Mouse (Mus musculus): ENCODE data around the gene Vsx2.

Gene Vsx2

DNA sequence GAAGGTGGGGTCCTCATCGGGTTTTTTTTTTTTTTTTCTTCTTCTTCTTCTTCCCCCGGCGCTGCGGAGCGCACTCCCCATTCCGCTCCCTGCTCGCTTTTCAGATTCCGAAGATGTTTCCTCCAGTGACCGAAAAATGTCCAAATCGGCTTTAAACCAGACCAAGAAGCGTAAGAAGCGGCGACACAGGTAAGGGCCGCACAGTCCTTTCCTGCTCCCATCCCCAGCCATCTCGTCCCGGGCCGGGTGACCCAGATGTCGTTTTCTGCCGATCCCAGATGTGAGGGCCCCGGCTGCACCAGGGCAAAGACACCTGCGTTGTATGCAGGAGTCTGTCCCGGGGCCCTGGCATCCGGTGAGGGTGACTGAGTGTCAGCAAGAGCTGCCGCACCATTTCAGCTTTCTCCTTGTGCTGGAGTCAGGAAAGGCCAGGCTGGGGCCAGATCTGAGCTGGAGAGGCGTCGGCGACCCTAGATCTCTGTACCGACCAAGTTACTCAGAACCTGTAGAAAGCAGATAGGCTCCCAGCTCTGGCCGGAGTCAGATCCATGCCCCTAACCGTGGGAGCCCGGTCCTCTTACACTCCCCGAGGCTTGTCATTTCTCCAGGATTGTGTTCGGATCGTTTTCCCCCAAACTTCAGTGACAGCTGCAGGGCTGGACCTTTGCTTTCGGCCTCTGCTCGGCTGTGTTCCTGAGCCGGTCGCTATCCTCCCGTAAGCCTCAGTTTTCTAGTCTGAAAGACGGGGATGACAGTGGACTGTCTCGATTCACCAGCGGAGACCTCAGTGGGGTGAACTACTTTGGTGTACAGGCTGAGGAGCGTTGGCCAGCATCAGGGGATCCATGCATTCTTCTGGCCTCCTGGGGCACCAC is 2.1 kb downstream of the Vsx2 start:
- DNase-seq (ENCODE audit: low read depth, low spot score), result no peak

DNA sequence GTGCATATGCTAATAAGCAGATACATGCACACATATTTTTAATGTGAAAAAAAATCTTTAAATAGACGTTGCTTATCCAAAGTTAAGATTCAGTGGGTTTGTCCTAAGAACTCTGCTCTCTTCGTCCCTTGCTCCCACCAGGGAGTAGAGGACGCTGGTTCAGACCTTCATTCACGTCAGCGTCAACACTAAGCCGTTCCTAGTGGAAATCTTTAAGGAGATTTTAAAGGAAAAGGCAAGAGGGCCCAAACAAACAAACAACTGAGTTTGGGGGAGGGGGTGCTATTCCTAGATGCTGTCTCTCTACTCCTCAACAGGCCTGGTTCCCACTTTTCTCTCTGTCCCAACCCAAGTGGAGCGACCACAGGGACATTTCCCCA is 2.8 kb downstream of the Vsx2 start:
- no peak for DNase-seq (ENCODE audit: low read depth, low spot score)

DNA sequence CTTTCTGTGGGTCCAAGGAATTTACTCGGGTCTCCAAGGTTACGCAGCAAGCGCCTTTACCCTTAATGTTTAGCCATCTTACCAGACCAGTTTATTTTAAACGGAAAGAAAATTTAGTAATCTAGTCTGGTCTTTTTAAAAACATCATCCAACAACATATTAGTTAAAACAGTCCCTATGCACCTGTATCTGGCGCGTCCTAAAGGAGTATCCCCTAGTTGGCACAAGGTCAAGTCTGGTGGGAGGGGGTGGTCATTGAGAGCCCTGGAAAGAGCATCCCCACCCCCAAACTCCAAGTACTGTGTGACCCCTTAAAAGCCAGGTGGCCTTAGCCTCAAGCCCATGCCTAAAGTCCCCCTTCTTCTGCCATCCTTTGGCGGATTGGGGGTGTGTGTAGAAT is 3.5 kb downstream of the Vsx2 start:
- DNase-seq (ENCODE audit: low read depth, low spot score), result no peak

DNA sequence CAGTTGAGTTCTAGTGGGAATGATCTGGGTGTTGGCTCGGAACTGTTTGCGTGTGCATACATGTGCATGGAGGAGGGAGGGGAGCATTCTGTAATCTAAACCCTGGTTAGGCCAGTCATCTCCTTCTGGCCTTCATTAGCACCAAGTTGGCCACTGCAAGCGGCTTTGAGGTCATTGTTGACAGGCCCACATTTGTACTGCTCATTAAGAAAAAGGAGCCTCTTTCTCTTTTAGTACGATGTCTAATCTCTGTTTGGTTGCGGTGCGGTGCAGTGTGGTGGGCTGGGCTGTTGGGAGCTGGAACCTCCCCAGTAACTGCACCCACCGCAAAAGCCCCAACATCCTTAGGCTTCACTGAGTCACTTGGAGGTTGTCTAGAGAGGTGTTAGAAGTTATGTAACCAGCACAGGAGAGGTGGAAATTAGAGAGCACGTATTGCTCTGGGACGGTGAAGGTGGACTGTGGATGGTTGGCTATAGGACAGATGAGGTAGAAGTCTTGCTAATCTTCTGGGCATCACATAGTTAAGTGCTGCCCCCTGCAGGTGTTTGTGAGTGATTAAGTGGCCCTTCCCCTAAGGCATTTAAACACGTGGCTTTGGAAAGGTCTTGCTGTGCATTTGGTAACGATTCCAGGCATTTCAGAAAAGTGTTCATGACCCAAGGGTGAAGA is 8.3 kb downstream of the Vsx2 start:
- DNase-seq (ENCODE audit: low read depth, low spot score), result peak; percentile 29

DNA sequence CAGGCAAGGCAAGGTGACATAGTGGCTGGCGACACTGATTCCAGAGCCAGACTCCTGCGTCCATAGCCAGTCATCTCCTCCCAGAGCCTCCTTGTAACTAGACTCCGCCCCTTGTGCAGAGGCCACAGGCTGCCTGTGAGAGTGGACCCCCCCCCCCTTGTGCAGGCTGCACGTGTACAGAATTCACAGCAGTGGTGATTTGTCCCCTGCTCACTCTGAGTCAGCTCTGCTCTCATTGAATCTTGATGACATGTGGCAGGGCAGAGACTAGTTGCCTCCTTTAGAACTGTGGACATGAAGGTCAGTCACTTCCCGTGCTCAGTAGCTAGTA is 8.8 kb downstream of the Vsx2 start:
- DNase-seq (ENCODE audit: low read depth, low spot score), result no peak

DNA sequence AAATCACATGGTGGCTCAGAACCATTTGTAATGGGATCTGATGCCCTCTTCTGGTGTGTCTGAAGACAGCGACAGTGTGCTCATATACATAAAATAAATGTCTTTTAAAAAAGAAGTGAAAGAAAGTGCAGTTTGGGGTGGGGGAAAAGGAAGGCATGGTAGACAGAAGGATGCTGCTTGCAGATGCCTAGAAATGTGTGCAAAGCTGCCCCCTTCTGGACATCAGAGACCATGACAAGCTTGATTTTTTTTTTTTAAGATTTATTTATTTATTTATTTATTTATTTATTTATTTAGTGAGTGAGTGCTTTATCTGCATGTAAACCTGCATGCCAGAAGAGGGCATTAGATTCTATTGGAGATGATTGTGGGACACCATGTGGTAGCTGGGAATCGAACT is 11.7 kb downstream of the Vsx2 start:
- no peak for DNase-seq (ENCODE audit: low read depth, low spot score)

DNA sequence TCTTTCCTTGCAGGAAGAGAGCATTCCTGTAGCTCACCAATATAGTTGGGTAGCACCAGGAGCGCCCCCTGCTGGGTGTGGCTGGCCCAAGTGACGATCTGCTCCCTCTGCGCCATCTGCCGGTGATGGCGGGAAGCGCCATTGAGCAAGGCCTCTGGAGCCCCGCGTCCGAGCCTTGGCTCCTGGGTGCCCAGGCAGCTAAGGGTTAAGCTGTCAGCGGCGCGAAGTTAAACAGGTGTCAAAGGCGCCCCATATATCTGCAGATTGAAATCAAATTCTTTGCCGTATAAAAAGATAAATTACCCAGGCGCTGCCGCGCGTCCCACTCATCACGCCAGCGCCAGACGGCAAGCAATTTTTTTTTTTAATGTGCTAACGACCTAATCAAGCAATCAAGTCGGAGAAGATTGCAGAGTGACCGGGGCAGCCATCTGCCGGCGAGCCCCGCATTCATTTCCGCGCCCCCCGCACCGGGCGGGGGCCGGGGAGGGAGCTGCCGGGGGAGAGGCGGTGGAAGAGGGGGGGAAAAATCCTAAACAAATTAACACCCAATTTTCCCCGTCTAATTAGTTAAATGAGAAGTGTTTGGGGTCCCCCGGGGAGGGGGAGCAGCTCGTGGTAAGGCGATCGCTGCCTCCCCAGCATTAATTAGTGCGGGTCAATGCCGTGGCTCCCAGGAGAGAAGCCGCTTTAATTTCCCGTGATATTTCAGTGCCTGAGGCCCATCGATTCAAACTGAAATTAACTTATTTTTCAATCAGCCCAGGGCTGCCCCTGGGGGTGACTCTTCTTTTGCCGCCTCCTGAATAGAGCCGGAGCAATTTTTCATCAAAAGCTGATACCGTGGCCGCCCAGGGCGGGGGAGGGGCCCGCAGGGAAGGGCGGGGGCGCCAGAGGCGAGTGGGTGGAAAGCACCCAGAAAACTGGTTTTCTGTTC is 20.5 kb downstream of the Vsx2 start:
- peak; percentile 88 for DNase-seq (ENCODE audit: low read depth, low spot score)

DNA sequence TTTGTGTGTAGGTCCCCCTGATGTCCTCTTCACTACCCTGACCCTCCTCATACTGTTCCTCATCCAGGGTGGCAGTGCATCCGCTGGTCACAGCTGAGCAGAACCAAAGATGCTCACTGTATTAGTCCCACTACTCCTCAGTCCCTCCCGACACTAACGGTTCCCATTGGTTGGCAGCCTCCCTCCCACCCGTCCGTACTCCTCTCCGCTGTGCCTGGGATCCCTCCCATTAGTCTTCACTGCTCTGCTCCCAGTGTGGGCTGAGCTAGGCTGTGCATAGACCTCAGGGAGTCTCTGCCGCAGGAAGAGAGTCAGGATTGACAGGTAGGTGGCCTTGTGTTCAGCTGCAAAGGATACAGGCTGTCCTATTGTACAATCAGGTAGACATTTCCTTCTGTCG is 28.8 kb downstream of the Vsx2 start:
- DNase-seq (ENCODE audit: low read depth, low spot score), result no peak

DNA sequence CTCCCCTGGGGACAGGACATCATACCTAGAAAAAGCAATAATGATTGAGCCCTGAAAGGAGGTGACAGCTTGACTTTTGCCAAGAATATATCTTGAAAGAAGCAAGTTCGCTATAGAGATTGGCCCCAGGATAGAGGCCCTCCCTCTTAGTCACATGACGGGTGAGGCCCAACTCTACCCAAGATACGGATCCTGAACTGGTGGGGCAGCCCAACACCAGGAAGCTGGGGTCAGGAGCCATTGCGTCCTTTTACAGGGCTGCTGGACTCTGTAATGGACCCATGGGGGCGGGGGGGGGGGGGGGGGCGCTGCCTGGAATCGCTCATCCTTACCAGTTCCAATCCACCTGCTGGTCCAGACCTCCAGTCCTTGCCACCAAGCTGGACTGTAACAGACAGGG is 34.4 kb downstream of the Vsx2 start:
- DNase-seq (ENCODE audit: low read depth, low spot score), result no peak

DNA sequence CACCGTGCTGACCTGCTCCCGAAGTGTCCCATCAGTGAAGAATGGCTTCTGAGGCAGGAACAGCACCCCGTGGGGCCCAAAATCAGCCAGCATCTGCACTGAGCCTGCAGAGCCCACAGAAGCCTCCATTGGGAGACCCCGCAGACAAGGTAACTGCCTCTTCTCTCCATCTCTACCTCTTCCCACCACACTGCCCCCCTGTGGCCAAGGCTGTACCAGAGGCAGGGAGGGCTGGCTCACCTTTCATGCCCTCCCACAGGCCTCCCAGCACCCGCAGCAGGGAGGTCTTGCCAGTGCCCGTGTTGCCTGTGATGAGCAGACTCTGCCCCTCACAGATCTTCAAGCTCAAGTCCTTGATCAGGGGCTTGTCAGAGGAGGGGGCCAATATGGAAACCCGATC is 36.3 kb downstream of the Vsx2 start:
- no peak for DNase-seq (ENCODE audit: low read depth, low spot score)

DNA sequence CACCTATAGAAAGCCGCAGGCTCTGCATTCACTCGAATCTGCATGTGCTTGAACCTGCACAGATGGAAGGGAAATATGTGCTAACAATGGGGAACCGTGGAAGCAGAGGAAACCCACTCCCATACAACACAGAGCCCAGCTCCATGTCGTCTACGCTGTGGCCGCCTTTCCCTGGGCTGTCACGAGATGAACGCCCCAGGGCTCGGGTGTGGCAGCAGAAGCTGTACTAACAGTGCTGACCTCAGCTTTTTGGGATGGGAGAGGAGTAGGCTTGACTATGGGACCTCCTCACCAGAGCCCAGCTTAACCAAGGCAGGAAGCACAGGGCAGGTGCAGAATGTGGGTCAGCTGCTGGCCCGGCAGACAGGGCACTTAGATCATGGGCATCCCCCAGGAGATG is 42.2 kb downstream of the Vsx2 start:
- no peak for DNase-seq (ENCODE audit: low read depth, low spot score)

DNA sequence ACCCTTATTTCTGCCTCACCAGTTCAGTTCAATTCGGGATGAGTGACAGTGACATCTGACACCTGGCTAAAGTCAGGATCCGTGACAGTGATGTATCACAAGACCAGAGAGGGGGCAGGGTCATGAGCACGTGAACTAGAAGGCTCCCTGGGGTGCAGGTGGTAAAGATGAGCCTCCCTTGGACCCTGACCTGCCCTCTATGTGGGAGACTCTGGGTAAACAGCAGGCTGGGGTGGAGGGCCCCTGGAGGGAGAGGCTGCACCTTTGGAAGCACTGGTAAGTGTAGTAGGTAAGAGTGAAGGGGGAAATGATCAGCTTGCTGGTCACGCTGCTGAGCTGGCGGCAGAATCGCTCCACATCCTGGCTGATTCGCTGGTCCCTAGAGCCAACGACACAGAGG is 43.0 kb downstream of the Vsx2 start:
- DNase-seq (ENCODE audit: low read depth, low spot score), result no peak

DNA sequence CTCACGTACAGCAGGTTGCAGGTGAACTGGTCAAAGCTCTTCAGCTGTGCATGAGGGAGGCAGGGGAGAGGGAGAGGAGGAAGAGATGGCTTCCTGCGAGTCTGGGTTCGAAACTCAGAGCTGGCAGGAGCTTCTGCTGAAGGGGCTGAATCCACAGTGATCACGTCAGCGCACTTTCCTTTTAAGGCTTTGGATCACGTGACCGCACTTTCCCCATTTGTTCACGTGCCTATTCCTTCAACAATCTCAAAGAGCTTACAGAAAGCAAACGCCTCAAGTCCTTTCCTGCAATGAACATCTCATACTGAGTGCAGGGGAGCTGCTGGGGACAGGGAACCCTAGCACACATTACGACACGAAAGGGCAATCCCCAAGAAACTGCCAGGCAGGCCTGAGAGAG is 44.4 kb downstream of the Vsx2 start:
- no peak for DNase-seq (ENCODE audit: low read depth, low spot score)

DNA sequence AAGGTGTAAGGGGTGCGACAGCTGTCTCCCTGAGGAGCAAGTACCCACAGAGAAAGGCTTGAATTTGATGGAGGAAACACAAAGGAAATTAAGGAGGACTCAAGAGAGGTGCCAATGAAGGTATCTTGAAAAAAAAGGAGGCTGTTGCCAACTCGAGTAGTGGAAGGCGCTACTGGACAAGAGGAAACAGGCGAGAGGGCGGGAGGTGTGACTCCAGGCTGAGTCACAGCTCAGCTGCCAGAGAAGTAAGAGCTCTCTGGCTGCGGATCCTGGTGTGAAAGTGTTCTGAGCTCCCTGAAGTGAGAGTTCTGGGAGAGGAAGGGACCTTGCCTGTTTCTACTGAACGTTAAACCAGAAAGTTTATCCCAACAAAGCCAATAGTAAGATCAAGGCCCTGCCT is 45.0 kb downstream of the Vsx2 start:
- peak; percentile 87 for DNase-seq (ENCODE audit: low read depth, low spot score)

DNA sequence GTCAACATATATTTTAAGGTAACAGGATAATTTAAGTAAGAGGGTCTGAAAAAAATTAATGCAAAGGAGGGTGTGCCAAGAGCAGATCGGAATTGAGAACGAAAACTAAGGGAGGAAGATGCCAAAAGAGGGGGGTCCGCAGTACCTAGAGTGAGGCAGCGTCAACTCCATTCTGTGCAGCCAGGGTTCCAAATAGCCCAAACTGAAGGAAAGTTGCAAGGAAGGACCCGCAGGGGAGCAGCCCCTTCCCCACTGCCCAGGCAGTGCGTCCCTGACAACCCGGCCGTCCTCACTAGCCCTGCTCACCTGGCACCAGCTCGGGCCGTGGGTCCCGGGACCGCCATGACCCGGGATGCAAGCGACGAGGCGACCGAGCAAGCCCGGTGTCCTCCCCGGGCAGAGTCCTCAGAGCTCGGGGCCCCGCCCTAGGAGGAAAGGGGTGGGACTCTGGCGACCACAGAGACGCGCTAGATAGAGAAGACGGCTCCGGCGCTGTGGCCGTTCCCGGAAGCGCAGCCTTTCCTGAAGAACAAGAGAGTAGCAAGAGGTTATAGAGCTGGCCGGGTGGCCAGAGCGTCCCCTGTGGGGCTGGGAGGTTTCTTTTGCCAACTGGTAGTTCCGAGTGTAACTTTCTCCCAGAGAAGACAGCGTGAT is 47.5 kb downstream of the Vsx2 start, which contains the start of gene Abcd4:
TSS of gene Abcd4 (minus strand) at position 437 of the 654 bp plus-strand sequence.
- peak; percentile 96 for DNase-seq (ENCODE audit: low read depth, low spot score)

DNA sequence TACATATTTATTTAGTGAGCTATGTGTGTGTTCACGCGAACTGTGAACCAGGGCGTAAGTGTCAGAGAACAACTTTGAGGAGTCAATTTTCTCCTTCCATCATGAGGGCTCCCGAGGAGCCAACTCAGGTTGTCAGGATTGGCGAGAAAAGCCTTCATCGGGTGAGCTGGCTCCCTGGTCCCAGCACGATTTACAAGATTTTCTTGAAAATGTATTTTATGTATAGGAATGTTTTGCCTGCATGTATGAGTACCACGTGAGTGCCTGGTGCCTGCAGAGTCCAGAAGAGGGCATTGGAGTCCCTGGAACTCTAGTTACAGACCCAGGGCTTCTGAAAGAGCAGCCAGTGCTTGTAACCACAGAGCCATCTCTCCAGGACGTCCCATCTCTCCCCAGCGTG is 48.1 kb downstream of the Vsx2 start:
- DNase-seq (ENCODE audit: low read depth, low spot score), result peak; percentile 58

DNA sequence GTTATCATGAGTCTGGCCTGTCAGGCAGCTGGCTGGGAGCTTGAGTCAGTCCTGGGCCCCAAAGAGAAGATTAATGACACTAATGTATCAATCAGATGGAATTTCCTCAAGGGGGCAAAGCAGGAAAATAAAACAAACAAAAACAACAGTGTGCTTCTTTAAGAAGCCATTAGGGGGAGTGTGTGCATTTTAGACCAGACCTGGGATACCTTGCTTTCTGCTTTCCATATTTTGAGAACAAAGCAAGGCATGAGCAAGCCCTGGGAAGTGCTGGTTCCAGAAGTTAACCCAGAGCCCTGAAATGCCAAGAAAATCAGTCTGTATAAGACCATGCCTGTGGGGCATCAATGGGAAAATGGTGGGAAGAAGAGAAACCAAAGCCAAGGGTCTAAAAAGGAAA is 51.4 kb downstream of the Vsx2 start:
- DNase-seq (ENCODE audit: low read depth, low spot score), result peak; percentile 63

DNA sequence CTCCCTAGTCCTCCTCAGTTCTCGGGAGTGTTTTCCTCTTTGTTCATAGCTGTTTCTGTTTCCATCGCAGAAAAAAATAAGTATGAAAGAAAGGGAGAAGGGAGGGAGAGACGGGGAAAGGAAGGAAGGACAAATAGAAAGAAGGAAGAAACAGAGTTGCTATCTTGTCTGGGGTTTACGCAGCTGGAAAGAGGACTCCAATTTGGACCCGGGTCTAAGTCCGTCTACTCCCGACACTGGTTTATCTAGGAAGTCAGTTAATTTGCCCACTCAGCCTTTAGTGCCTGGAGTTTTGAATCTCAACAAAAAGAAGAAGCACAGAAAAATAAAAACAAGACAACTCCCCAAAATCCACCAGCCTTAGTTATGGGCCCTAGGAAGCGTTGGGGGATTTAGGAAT is 55.0 kb downstream of the Vsx2 start:
- no peak for DNase-seq (ENCODE audit: low read depth, low spot score)

DNA sequence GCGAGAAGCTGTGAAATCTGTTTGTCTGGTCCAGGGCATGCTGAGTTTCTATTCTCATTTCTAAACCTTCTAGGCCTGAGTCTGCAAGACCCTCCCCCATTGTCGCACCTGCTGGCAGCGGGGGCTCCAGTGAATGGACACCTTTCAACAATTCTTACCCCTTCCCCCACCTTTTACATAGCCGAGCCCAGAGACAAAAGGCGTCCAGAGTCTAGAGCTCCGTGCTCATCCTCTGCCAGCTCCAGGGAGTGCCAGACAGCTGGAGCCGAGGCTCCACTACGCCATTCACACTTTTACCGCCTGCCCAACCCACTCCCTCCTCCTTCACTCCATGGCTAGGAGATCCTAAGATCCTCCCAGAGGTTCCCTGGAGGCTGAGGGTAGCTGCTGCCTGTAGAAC is 55.6 kb downstream of the Vsx2 start:
- DNase-seq (ENCODE audit: low read depth, low spot score), result no peak

DNA sequence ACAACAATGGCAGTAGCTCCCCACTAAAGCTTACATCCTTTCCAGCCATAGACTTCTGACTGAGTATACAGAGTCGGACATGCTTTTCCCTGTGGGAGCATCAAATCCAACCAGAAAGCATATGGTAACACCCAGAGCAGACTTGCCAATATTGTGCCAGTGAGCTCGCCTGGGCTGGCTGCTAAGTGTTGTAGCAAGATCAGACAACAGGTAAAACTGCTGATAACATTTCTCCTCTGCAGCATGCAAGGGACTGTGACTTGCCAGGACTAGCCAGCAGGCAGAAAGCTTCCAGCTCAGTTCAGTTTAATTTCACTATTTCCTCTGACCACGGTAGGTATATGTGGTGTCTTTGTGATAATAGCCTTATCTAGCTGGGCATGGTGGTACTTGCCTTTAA is 62.3 kb downstream of the Vsx2 start:
- no peak for DNase-seq (ENCODE audit: low read depth, low spot score)

DNA sequence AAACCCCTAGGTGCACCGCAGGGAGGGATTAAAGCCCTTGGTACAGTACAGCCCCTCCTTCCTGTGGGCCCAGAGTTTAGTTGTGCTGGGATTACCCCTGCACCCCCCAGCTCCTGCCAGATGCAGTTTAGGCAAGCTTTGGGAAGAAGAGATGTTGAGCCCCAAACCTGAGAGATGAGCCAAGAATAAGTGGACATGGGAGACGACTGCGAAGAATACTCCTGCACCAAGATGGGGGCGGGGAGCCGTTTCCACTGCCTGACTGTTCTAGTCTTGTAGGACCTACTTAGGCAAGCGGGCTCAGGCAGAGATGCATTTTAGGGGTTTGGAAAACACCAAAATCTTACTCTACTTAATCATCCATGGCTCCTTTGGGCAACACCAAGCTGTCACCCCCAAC is 70.7 kb downstream of the Vsx2 start:
- DNase-seq (ENCODE audit: low read depth, low spot score), result no peak

DNA sequence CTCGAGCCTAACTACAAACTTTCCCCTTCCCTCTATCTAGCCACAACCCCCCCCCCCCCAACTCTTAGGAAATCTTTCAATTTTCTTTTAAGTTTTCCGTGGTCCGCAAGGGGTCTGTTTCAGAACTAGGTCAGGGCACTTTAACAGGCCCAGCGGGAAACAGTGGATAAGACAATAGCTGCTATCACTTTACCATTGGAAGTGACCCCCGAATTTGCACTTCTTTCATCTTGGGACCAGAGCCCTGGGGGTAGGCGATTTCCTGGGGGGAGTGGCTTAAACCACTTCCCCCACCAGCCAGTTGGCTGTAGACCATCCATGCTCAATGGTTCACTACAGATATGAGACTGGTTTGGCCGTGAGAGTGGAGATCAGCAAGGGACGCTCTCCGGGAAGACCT is 71.1 kb downstream of the Vsx2 start, which contains the start of gene Vrtn:
TSS of gene Vrtn (plus strand) at position 366 of the 400 bp plus-strand sequence.
- no peak for DNase-seq (ENCODE audit: low read depth, low spot score)

All from 3T3-L1 (cell line).